Mouse (Mus musculus): ENCODE data around the gene Slc16a14.

Gene Slc16a14

DNA sequence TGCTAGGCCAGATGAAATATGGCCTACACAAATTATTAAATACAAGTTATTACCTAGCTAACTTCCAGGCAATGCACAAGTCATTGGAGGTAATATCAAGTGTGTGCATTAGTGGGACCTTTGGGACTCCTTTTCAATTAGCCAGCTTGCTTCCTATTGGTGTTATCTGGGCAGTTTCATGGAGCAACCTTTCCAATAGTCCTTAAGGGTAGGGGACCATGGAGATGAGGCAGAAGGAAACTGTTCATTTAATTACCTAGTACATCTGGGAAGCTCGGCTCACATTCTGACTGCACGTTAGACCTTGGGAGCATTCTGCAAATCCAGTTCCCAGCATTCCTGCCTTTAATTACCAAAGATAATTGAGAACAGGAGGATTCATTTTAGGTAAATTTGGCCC, 30.5 kb downstream of the Slc16a14 start:
- DNase-seq = no peak

DNA sequence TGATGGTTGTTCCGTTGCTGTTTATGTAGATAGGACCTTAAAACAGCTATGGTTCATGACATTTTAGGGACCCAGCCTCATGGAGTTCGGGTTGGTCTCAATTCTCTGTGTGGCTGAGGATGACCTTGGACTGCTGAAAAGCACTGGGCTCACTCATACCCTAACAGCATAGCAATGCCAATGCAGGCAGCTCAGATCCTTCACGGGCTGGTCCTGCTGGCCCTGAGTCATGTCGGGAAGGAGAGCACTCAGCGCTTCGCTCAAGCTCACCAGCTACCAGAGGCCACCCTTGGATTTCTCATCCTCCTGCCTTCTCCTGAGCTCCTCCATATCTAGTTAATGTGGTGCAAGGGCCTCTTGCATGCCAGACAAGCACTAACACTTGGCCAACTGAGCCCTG, 35.8 kb downstream of the Slc16a14 start:
- DNase-seq = no peak

- no peak for DNase-seq
These were observed 37.6 kb downstream of the Slc16a14 start for GRCm38 (mm10) chr1:84897364-84897763.

DNA sequence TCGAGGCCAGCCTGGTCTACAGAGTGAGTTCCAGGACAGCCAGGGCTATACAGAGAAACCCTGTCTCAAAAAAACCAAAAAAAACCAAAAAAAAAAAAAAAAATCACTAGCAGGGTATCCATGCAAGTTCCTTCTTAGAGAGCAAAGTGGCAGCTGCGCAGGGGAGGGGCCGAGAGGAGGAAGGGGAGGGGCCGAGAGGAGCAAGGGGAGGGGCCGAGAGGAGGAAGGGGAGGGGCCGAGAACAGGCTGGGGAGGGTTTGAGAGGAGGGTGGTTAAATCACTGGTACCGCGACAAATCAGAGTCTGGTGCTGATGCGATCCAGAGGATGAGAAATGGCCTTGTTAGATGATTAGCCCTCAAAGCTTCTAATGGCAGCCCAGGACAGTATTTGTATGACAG, 43.2 kb downstream of the Slc16a14 start:
- DNase-seq = no peak

DNA sequence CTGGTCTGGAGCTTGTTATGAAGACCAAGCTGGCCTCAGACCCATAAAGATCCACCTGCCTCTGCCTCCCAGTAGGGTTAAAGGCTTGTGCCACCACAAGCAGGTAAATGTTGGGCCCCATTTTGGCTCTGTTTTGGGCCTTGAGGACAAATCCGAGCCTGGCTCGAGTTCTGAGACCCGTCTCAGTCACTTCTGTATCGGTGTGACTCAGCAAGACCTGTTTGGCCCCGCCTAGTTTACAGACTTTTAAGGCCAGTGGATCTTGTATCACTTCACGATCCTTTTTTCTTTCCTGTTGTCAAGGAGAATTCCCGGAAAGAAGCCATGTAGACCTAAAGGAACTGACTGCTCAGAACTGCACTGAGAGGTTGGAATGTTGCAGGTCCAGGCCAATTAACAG, 44.4 kb downstream of the Slc16a14 start:
- no peak for DNase-seq

DNA sequence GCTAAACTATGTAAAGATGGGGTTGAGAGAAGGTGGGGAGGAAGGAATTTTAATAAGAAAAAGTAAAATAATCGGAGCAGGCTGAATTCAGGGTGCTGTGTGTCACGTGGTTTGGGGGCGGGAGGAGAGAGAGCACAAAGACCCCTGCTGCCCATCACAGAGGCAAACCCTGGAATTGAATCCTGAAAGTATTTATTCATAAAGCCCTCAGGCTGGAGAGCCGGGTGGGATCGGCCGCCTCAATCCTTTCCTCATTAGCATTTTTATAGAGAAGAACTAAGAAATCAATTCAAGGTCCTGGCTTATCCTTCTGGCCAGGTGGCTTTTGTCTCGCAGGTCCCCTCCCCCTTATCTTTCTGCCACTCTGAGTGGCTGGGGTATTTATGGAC, 44.9 kb downstream of the Slc16a14 start:
- DNase-seq = no peak

- DNase-seq = no peak
These were observed 45.5 kb downstream of the Slc16a14 start for GRCm38 (mm10) chr1:84889330-84890004.

- DNase-seq = no peak
These were observed 49.0 kb downstream of the Slc16a14 start for GRCm38 (mm10) chr1:84885921-84886320.

GRCm38 (mm10) chr1:84885174-84885573, 49.8 kb downstream of the Slc16a14 start:
- no peak for DNase-seq

DNA sequence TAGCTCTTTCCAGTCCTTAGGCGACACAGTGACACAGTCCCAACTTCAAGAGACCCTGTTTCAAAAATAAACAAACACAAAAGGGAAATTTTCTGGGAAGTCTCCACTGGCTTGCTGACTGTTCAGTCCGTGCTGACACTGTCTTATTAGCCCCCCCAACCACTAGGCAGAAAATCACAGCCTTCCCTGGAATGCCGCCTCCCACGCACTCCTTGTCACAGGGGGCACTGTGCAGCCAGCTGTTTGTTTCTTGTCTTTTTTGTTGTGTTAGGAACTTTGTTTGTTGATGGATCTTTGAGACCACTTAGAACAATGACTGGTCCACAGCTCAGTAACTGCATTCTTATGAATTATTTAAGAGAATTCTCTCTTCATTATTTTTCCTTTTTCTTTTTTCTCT, 51.0 kb downstream of the Slc16a14 start:
- no peak for DNase-seq

- no peak for DNase-seq
These were observed 52.0 kb downstream of the Slc16a14 start for GRCm38 (mm10) chr1:84882937-84883336.

- no peak for DNase-seq
These were observed 52.8 kb downstream of the Slc16a14 start for GRCm38 (mm10) chr1:84882066-84882532.

DNA sequence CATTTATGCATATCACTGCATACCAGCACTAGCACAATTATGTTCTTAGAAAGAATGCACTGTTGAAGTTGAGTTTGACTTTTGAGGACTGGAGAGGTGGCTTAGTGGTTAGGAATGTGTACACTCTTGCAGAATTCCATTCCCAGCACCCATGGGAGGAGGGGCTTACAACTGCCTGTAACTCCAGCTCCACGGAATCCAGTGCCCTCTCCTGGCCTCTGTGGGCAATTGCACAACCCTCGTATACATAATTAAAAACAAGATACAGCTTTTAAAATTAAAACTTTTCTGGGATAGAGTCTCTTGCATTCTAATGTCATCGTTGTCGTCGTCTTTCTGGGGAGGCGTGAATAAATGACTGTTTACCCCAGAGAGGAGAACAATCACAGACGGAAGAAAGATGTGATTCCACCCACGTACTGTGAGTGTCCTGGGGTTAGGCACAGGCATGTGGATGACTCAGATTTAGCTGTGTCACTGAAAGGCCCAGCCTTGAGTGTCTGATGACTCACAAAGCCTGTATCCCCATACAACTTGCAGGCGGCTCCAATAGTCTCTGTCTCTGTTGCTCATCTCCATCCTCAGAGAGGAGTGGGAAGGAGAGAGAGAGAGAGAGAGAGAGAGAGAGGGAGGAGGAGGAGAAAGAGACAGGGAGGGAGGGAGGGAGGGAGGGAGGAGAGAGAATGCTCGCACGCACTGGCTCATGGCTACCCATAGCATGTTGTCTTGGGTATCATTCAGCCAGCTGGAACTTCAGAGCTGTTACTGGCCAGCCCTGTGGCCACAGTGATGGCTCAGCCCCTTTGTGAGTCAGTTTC, 53.5 kb downstream of the Slc16a14 start:
- DNase-seq = peak; percentile 47

DNA sequence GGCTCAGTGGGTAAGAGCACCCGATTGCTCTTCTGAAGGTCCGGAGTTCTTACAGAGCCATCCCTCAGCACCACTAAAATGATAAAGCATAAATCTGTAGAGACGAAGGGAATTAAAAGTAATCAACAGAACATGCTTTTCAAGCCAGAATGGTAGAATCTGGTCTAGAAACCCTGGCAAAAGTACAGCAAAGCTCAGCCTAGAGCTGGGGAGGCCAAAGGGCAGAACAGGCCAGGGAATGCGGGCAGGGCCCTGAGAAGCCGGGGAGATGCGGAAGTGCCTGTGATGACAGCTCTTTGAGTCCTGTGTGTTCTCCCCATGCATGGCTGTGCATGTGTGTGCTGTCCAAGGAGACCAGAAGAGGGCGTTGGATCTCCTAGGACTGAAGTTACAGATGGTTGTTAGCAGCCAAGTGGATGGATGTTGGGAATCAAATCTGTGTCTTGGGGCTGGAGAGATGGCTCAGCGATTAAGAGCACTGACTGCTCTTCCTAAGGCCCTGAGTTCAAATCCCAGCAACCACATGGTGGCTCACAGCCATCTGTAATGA, 55.3 kb downstream of the Slc16a14 start:
- no peak for DNase-seq

GRCm38 (mm10) chr1:84877590-84877989, 57.3 kb downstream of the Slc16a14 start:
- no peak for DNase-seq

GRCm38 (mm10) chr1:84872939-84873338, 62.0 kb downstream of the Slc16a14 start:
- no peak for DNase-seq

GRCm38 (mm10) chr1:84872105-84872504, 62.8 kb downstream of the Slc16a14 start:
- DNase-seq = no peak

DNA sequence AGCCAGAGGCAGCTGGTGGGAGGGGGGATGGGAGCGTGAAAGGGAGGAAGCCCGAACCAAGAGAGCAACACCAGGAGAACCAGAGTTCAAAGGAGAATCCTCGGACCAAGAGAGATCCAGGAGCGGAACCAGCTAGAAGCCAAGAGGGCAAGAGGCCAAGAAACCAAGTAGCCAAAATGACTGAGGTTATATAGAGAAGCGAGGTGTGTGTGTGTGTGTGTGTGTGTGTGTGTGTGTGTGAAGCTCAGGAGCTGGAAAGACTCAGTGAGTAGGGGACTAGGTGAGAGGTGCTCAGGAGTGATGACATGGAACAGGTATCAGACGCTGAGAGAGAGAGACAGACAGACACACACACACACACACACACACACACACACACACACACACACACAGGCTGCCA, 63.8 kb downstream of the Slc16a14 start:
- no peak for DNase-seq

- DNase-seq = no peak
These were observed 65.4 kb downstream of the Slc16a14 start for GRCm38 (mm10) chr1:84869498-84869897.

DNA sequence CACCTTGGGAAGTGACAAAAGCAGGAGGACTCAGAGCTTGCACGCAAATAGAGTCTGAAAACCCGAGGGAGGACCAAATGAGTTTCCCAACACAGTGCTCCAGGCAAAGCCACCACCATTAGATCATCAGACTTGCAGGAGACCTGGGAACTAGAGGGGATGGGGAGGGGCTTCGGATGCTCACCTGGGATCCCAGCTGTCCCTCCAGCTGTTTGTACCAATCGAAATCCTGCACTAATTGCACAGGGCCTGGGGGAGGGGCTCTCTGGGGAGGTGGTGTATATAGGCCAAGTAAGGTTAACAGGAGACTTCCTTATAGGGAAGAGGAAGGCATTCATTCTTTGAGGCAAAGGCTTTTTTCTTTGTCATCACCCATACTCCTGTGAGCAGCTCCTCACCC, 66.1 kb downstream of the Slc16a14 start:
- no peak for DNase-seq

DNA sequence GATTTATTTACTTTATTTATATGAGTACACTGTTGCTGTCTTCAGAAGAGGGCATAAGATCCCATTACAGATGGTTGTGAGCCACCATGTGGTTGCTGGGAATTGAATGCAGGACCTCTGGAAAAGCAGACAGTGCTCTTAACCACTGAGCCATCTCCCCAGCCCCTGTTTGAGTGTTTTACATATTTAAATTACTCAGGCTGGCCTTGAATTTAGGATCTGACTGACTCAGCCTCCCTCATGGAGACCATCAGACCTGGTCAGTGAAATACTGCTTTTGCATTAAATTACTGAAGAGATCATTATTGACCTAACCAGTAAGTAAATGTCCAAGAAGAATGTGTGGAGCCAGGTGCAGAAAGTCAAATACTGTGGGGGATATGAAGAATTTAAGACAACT, 66.6 kb downstream of the Slc16a14 start:
- no peak for DNase-seq

DNA sequence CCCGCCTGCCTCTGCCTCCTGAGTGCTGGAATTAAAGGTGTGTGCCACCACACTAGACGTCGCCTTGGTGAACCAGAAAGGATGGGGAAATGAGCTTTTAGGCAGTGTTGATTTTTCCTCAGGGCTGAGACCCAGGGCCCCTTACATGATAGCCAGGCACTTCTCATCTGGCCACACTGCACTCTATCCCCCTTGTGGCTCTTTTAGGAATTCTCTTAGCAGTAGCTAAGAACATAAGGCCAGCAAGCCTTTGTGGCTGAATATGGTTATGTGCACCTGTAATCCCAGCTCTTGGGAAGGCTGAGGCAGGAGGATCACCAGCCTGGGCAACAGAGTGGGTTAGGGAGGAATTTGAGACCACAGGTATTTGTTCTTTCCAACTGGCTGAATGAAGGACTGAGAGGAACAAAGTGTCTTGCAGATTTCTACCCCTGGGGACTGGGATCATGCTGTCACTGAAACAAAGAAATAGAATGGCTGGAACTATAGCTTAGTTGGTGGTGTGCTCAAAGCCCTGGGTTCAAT, 68.2 kb downstream of the Slc16a14 start:
- no peak for DNase-seq

DNA sequence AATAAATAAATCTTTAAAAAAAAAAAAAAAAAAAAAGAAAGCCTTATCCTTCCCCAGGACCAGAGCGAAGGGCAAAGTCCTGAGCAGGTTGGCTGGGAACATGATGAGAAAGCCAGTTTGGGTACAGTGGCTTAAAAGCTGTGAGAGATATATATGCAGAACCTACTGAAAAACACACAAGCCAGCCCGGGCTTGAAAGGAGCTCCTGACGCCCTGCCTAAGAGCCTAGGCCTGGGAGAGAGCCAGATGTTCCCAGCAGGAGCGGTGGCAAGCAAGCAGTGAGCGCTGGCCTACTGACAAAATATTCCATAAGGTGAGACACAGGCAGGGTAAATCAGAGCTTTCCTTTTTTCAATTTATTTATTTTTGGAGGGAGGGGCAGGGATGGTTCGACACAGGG, 68.7 kb downstream of the Slc16a14 start:
- no peak for DNase-seq

GRCm38 (mm10) chr1:84864645-84865044, 70.3 kb downstream of the Slc16a14 start:
- no peak for DNase-seq

Data from layer of hippocampus, adult 9-11 months (tissue).